Mouse (Mus musculus) midbrain, postnatal 0 days (tissue): ENCODE measurements at regions not wholly inside any gene's neighbourhood (a gene's known extent, or its start where the extent isn't known, plus 50 kb on each side); places are given as distances from the start of the nearest gene placed in this dataset.
"Not testable (repeated sequence)": the region's sequence is repeated elsewhere in the genome, so short reads cannot be mapped to it uniquely, and the experiment has no call there.

ENCODE experiments used
- ATAC-seq: fragments of 200-750 bp; cut with Nextera tagmentation; 2 replicates; pipeline ENCODE4 v1.8.0; 2017; ENCODE audit warnings: moderate number of reproducible peaks, mild to moderate bottlenecking, moderate TSS enrichment, moderate library complexity; ENCODE audit not compliant: low FRiP score
- DNase-seq: peaks from one replicate; pipeline ENCODE4 v3.0.0-alpha.2; 2015; ENCODE audit warnings: low spot score
- H3K27ac ChIP-seq: fragments of 300-500 bp; sonication (generic); 2 replicates; pipeline ENCODE4 v1.5.1; 2014; ENCODE audit warnings: low read depth, mild to moderate bottlenecking, low read length, mixed read lengths
- H3K27me3 ChIP-seq: fragments of 300-500 bp; sonication (generic); 2 replicates; pipeline ENCODE4 v1.6.1; 2014; ENCODE audit warnings: low read length, control low read depth, mixed read lengths; ENCODE audit not compliant: insufficient read depth
- H3K36me3 ChIP-seq: fragments of 300-500 bp; sonication (generic); 2 replicates; pipeline ENCODE4 v1.6.1; 2014; ENCODE audit warnings: low read length, control low read depth, mixed read lengths; ENCODE audit not compliant: insufficient read depth
- H3K4me1 ChIP-seq: fragments of 300-500 bp; sonication (generic); 2 replicates; pipeline ENCODE4 v1.6.1; 2014; ENCODE audit warnings: mild to moderate bottlenecking, control low read depth, antibody characterized with exemption, low read length, mixed read lengths; ENCODE audit not compliant: insufficient read depth
- H3K4me2 ChIP-seq: fragments of 300-500 bp; sonication (generic); 2 replicates; pipeline ENCODE4 v1.6.1; 2014; ENCODE audit warnings: low read depth, mild to moderate bottlenecking, low read length, mixed read lengths; ENCODE audit not compliant: poor library complexity, severe bottlenecking
- H3K4me3 ChIP-seq: fragments of 300-500 bp; sonication (generic); 2 replicates; pipeline ENCODE4 v1.5.1; 2014; ENCODE audit warnings: low read depth, mild to moderate bottlenecking, low read length, moderate library complexity
- H3K9ac ChIP-seq: fragments of 300-500 bp; sonication (generic); replicated peaks from 2 replicates; pipeline ENCODE4 v1.6.1; 2014; ENCODE audit warnings: mild to moderate bottlenecking, low read length, moderate library complexity, mixed read lengths; ENCODE audit not compliant: poor library complexity, severe bottlenecking
- H3K9me3 ChIP-seq: fragments of 300-500 bp; sonication (generic); 2 replicates; pipeline ENCODE4 v1.6.1; 2016; ENCODE audit warnings: low read length, control low read depth
- CTCF ChIP-seq: IDR thresholded peaks from 2 replicates; pipeline ENCODE4 v1.5.1; 2016; ENCODE audit warnings: antibody characterized with exemption, mild to moderate bottlenecking
- WGBS: fragments of 180-500 bp; shearing (Covaris S2); extraction: QIAGEN DNeasy Blood & Tissue Kit; methylation state at CpG from one replicate; pipeline ENCODE4 v1.1.7; 2014; 5-methylcytosine and 5-hydroxymethylcytosine counted together

- H3K36me3 ChIP-seq, result no peaks in the 10 kb centered on the region
- no peaks in the 10 kb centered on the region for H3K9me3 ChIP-seq
- no peak overlapping the region for H3K4me2 ChIP-seq
- WGBS, result 79% methylated on average over 4 of the region's 4 CpGs
- H3K27ac ChIP-seq, result no peak overlapping the region
- H3K9ac ChIP-seq, result no peak overlapping the region
- no peak for TF ChIP-seq CTCF
- H3K4me3 ChIP-seq, result no peak overlapping the region
- no peaks in the 10 kb centered on the region for H3K4me1 ChIP-seq
- H3K27me3 ChIP-seq, result no peaks in the 10 kb centered on the region
- DNase-seq, result no peak
- no peak for ATAC-seq
Observed at GRCm38 (mm10) chr5:148753457-148753856, 175.7 kb downstream of the Katnal1 start.

GRCm38 (mm10) chr5:148751980-148752379, 177.1 kb downstream of the Katnal1 start:
- Histone ChIP-seq H3K4me2 (no peak overlapping the region), H3K9ac (no peak overlapping the region), H3K9me3 (no peaks in the 10 kb centered on the region), H3K27ac (no peak overlapping the region), H3K4me3 (no peak overlapping the region), H3K4me1 (no peaks in the 10 kb centered on the region), H3K27me3 (no peaks in the 10 kb centered on the region), H3K36me3 (no peaks in the 10 kb centered on the region)
- no peak for DNase-seq
- WGBS, result 90% methylated on average over 13 of the region's 13 CpGs
- TF ChIP-seq CTCF, result no peak
- no peak for ATAC-seq

GRCm38 (mm10) chr5:148750002-148750734, 179.0 kb downstream of the Katnal1 start:
- Histone ChIP-seq H3K27me3 (no peaks in the 10 kb centered on the region), H3K9me3 (no peaks in the 10 kb centered on the region), H3K4me3 (no peak overlapping the region), H3K36me3 (no peaks in the 10 kb centered on the region), H3K27ac (no peak overlapping the region), H3K4me2 (no peak overlapping the region), H3K4me1 (no peaks in the 10 kb centered on the region), H3K9ac (no peak overlapping the region)
- ATAC-seq, result no peak
- no peak for DNase-seq
- TF ChIP-seq CTCF, result no peak
- WGBS, result 86% methylated on average over 16 of the region's 16 CpGs

GRCm38 (mm10) chr5:148747972-148748764, 181.0 kb downstream of the Katnal1 start:
- H3K4me2 ChIP-seq, result no peak overlapping the region
- H3K9ac ChIP-seq, result no peak overlapping the region
- no peaks in the 10 kb centered on the region for H3K4me1 ChIP-seq
- H3K9me3 ChIP-seq, result no peaks in the 10 kb centered on the region
- no peaks in the 10 kb centered on the region for H3K36me3 ChIP-seq
- ATAC-seq, result no peak
- WGBS, result 91% methylated on average over 21 of the region's 21 CpGs
- H3K27me3 ChIP-seq, result no peaks in the 10 kb centered on the region
- H3K4me3 ChIP-seq, result no peak overlapping the region
- no peak for TF ChIP-seq CTCF
- H3K27ac ChIP-seq, result no peak overlapping the region
- DNase-seq, result no peak

GRCm38 (mm10) chr5:148747549-148747948, 181.6 kb downstream of the Katnal1 start:
- H3K4me3 ChIP-seq, result no peak overlapping the region
- H3K36me3 ChIP-seq, result no peaks in the 10 kb centered on the region
- no peak for ATAC-seq
- no peak overlapping the region for H3K9ac ChIP-seq
- no peak for DNase-seq
- 94% methylated on average over 3 of the region's 3 CpGs for WGBS
- no peak for TF ChIP-seq CTCF
- H3K4me2 ChIP-seq, result no peak overlapping the region
- no peak overlapping the region for H3K27ac ChIP-seq
- H3K4me1 ChIP-seq, result no peaks in the 10 kb centered on the region
- no peaks in the 10 kb centered on the region for H3K27me3 ChIP-seq
- no peaks in the 10 kb centered on the region for H3K9me3 ChIP-seq

DNA sequence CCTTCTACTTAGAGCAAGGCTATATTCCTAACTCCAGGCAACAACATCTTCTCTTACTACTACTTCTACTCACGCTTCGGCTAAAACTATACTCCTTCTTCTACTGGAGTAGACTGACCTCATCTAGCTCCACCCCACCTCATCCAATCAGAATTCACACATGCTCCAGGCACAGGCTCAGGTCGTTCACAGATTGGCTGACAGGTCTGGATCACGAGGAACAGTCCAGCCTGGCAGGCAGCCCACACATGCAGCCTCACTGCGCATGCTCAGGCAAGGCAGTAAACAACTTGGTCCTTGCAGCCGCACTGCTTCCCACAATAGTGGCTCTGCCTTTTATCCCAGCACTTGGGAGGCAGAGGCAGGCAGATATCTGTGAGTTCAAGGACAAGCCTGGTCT, 182.4 kb downstream of the Katnal1 start:
- not testable (repeated sequence) for H3K4me2 ChIP-seq, H3K4me1 ChIP-seq, H3K27ac ChIP-seq, H3K27me3 ChIP-seq, H3K4me3 ChIP-seq, H3K9ac ChIP-seq, ATAC-seq, H3K36me3 ChIP-seq, H3K9me3 ChIP-seq, DNase-seq
- WGBS, result 75% methylated on average over 6 of the region's 6 CpGs
